Mouse (Mus musculus) cerebellum, adult 11 months (tissue): ENCODE measurements around the gene Lefty2.
"Not testable (repeated sequence)": the region's sequence is repeated elsewhere in the genome, so short reads cannot be mapped to it uniquely, and the experiment has no call there.

Experiments used
- DNase-seq: peaks from one replicate; pipeline ENCODE4 v3.0.0; 2022

Lefty2 gene

GRCm38 (mm10) chr1:180937631-180938030 lies 44.7 kb downstream of the Lefty2 start:
- DNase-seq: not testable (repeated sequence)

DNA sequence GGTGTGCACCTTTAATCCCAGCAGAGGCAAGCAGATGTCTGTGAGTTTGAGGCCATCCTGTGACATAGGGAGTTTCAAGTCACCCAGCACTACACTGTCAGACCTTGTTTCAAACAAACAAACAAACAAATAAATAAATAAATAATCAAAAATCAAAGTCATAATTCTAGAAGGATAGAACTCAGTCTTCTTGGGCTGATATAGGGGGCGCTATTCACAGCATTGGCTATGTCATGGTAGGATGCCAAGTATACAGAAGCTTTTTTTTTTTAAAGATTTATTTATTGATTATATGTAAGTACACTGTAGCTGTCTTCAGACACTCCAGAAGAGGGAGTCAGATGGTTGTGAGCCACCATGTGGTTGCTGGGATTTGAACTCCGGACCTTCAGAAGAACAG lies 45.9 kb downstream of the Lefty2 start:
- not testable (repeated sequence) for DNase-seq

- no peak for DNase-seq
These were observed 48.0 kb downstream of the Lefty2 start for GRCm38 (mm10) chr1:180940776-180941460.

DNA sequence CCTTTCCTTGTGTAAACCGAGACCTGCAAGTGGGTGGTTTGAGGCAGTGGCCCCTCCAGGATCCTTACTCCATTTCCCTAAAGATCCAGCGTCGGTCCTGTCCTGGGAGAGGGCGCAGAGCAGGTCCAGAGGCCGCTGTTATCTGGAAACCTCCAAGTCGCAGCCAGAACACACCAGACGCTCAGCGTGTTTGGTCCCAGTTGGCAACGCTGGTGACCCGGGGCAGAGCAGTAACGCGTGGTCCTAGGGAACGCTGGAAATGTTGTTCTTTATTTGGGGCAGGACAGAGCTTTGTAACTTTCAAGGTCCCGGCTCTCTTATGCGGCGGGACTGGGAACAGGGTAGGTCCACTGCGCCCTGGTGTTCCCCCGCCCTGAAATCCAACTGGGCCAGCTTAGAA lies 48.8 kb downstream of the Lefty2 start:
- no peak for DNase-seq

- no peak for DNase-seq
These were observed 49.5 kb downstream of the Lefty2 start, which contains the start of gene Tmem63a for GRCm38 (mm10) chr1:180942166-180943031. Tmem63a (plus strand) TSS chr1:180942344.

GRCm38 (mm10) chr1:180943032-180943644 lies 50.2 kb downstream of the Lefty2 start:
- DNase-seq: no peak

DNA sequence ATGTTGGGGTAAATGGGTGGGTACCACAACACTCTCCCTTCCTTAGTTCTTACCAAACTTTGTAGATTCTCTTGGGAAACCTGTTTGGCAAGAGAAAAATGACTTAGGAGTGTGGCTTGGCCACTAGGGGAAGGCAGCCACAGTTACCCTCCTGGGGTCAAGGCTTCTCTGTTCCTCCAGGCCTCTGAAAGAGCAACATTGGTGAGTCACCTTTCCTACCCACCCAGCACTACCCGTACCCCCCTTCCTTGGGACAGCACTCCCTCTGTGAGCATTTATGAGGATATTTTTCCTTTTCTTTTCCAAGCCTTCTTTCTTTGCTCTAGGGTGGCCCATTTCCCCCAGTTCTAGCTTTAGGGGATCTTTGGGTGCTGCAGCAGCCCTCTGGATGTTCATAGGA lies 51.0 kb downstream of the Lefty2 start:
- no peak for DNase-seq

DNA sequence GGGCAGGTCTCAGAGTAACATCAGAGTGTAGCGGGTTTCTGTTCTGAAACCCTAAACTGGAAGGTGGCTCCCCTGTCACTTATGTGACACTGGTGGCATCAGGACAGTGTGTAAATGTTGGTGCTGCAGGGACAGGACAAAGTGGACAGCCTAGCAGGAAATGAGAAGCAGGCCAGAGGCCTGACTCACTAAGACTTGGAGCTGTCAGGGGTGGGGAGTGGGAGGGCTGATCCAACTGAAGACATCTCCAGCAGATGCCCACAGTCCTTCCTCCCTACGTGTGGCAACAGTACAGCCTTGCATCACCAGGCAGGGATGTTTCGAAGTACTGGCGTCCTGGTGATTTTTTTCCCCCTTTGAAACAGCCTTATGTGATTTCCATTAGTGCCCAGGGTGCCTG lies 51.6 kb downstream of the Lefty2 start:
- no peak for DNase-seq

DNA sequence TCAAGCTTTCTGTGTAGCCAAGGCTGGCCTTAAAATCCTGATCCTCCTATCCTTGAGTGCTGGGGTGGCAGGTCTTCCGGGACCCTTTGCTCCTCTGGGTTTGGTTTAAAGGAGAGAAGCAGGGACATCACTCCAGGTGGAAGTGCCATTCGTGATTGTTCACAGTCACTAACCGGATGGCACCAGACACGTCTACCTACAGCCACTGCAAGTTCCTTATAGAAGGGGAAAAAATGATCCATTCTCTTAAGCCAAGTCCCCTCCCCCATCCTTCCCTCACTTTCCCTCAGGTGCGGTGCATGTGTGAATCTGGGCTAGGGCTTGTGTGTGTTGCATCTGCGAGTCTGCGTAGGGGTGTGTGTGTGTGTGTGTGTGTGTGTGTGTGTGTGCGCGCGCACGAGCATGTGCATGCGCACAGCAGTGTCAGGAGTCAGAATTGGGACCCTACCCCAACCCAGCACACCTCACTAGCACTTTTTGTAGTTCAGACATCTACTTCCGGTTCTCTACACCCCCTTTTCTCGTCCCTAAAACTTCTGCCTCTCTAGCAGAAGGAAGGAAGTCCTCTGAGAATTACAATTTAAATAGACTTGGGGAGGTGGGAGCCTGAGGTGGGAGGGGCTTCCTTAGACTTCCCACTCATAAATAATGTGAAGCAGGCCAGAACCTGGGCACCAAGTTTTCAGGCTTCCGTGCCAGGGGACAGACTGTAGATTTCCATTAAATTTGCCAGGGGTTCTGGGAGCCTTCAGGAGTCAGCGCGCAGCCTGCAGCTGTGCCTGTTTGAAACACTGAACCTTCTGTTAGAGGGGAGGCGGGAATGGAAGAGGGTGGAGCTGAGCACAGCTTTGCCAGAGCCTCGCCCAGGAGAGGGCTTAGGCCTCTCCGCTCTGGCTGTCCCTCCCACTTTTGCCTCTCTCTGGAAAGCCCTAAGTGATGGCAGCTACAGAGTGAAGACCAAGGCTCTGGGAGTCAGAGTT lies 52.4 kb downstream of the Lefty2 start:
- DNase-seq: no peak

- DNase-seq: no peak
These were observed 53.5 kb downstream of the Lefty2 start for GRCm38 (mm10) chr1:180946448-180946847.
